7 mouse cellular contexts compared by ENCODE assay signal in the genomic region with DNA sequence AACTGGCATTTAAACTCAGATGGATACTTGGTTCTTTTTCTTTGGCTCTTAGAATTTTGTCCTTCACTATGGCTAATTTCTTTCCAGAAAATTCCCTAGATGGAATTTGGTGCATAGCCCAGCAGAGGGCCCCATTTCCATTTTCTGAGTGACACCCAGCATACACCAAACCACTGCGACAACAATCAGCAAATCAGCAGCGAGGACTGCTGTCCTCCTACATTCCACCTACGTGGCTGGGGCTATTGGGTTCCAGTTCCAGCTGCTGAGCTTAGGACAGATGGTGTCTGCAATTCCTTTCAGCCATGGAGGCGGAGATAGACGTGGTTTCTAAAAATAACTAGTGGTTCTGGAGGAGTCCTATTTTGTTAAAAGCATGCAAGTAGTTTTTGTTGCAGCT. TPM values are rescaled to one million over a fixed set of nuclear protein-coding genes. Genes with fewer than 3 reads are reported as not detected.
A peak's percentile ranks its signal among the peaks of the same experiment; 100 is the strongest.
DNase-seq lines count a peak whose midpoint lies in the region; ATAC-seq and TF ChIP-seq lines count a peak whose summit lies in the region.

No protein-coding gene starts in this region.

- TF ChIP-seq RAD21 in MEL (IDR thresholded peaks at IDR 0.05; ENCODE audit: low read depth, low read length): peak; percentile 82

- no peaks in the 10 kb centered on the region for H3K9me3 ChIP-seq in MEL (replicated peaks; ENCODE audit: insufficient read depth, low read length)
- H3K9me3 ChIP-seq in forebrain, postnatal 0 days (ENCODE audit: low read length): no peaks in the 10 kb centered on the region

- H3K79me2 ChIP-seq in MEL (ENCODE audit: control insufficient read depth, insufficient read depth, low read length, poor library complexity): no peaks in the 10 kb centered on the region

- H3K4me2 ChIP-seq in forebrain, postnatal 0 days (ENCODE audit: low read depth): no peak overlapping the region

- no peak for TF ChIP-seq EP300 in MEL (IDR thresholded peaks at IDR 0.05; ENCODE audit: low read depth in 1 of 2, low read length in 2 of 2)

- ATAC-seq in forebrain, postnatal 0 days: peak; percentile 95

- no peak overlapping the region for H3K4me3 ChIP-seq in MEL (ENCODE audit: control insufficient read depth in 1 of 2, insufficient read depth in 1 of 2, low read depth in 2 of 2, low read length in 2 of 2)
- H3K4me3 ChIP-seq in forebrain, postnatal 0 days (ENCODE audit: low read depth, low read length): no peak overlapping the region

- TF ChIP-seq POLR2A in MEL (IDR thresholded peaks at IDR 0.05; ENCODE audit: control insufficient read depth in 1 of 2, insufficient read depth in 1 of 2, low read depth in 1 of 2, low read length in 2 of 2, poor library complexity in 1 of 2): no peak

- no peak overlapping the region for H3K9ac ChIP-seq in MEL (ENCODE audit: control insufficient read depth, low read depth, low read length, poor library complexity, severe bottlenecking)
- no peak overlapping the region for H3K9ac ChIP-seq in forebrain, postnatal 0 days

- 30% methylated on average over 5 of the region's 5 CpGs for WGBS in forebrain, postnatal 0 days

- no peak overlapping the region for H3K27ac ChIP-seq in MEL (ENCODE audit: control insufficient read depth, low read depth, low read length)
- no peak overlapping the region for H3K27ac ChIP-seq in forebrain, postnatal 0 days (ENCODE audit: low read depth, low read length)

- TF ChIP-seq CTCF in MEL (IDR thresholded peaks at IDR 0.05 in 2 of 3, conservative IDR thresholded peaks at IDR 0.05 in 1 of 3; ENCODE audit: control insufficient read depth in 1 of 3, insufficient read depth in 1 of 3, low read depth in 2 of 3, low read length in 3 of 3, poor library complexity in 1 of 3, severe bottlenecking in 1 of 3): peak; percentile 21 to 75 (median 42); a peak in 4 of 6 replicates
- peak; percentile 51 for TF ChIP-seq CTCF in forebrain, postnatal 0 days (IDR thresholded peaks at IDR 0.05; ENCODE audit: low read depth)

- intact Hi-C loops in heart, postnatal 25 days (cut with DNase I): loop anchor here (5.0 kb wide), 1 partner anchor 118 kb away; no protein-coding TSS in a partner anchor

- peak; percentile 45 for DNase-seq in MEL (ENCODE audit: low read depth, low spot score)
- peak; percentile 73 for DNase-seq in adrenal gland, postnatal 14 days
- DNase-seq in forebrain, postnatal 0 days: peak; percentile 59
- DNase-seq in heart, postnatal 25 days (ENCODE audit: low spot score): peak; percentile 36
- DNase-seq in layer of hippocampus, adult 18-20 months (ENCODE audit: low spot score in 2 of 2): peak; percentile 68 to 79
- DNase-seq in lung, postnatal 10 days: peak; percentile 74
- peak; percentile 91 for DNase-seq in telencephalon, adult 2 months (ENCODE audit: low read depth, low spot score)

- H3K4me1 ChIP-seq in MEL (ENCODE audit: control insufficient read depth in 1 of 2, insufficient read depth in 2 of 2, low read length in 2 of 2): no peaks in the 10 kb centered on the region
- no peaks in the 10 kb centered on the region for H3K4me1 ChIP-seq in forebrain, postnatal 0 days (ENCODE audit: insufficient read depth)

- no peaks in the 10 kb centered on the region for H3K27me3 ChIP-seq in MEL (ENCODE audit: control insufficient read depth in 1 of 2, insufficient read depth in 2 of 2, low read length in 2 of 2)
- H3K27me3 ChIP-seq in forebrain, postnatal 0 days (ENCODE audit: insufficient read depth, low read length): no peaks in the 10 kb centered on the region

- H3K36me3 ChIP-seq in MEL (ENCODE audit: control insufficient read depth in 1 of 2, insufficient read depth in 2 of 2, low read length in 2 of 2): no peaks in the 10 kb centered on the region
- no peaks in the 10 kb centered on the region for H3K36me3 ChIP-seq in forebrain, postnatal 0 days (ENCODE audit: insufficient read depth)

TF ChIP-seq in MEL, 35 proteins besides CTCF, POLR2A, EP300 and RAD21:
- TF ChIP-seq SMC3 (IDR thresholded peaks at IDR 0.05; ENCODE audit: low read depth, low read length) (peak; percentile 77), NRF1 (IDR thresholded peaks at IDR 0.05; ENCODE audit: insufficient read depth, low read depth, low read length, poor library complexity, severe bottlenecking) (no peak), ZC3H11A (IDR thresholded peaks at IDR 0.05; ENCODE audit: low read depth, low read length) (peak; percentile 55)

RNA-seq across cellular contexts. Expression of a gene that starts 31.3 kb away (rescaled TPM):
- total RNA-seq in MEL (2012; rRNA removed): 98.2 and 115 TPM in 2 replicates
- polyA plus RNA-seq in MEL (2012; ENCODE audit: insufficient read depth in 1 of 2, insufficient read length in 2 of 2, low read depth in 1 of 2, low replicate concordance in 2 of 2, missing spikeins in 1 of 2): 100 to 1,000 TPM; 174 to 236 TPM
- 96.3 and 102 TPM in 2 replicates for total RNA-seq in adrenal gland, postnatal 14 days (2021)
- total RNA-seq in forebrain, postnatal 0 days (2014; rRNA removed): 243 and 245 TPM in 2 replicates
- 264 and 307 TPM in 2 replicates for polyA plus RNA-seq in forebrain, postnatal 0 days (2015; fragmentation: Nextera tagmentation; extraction: Ambion mirVana)
- total RNA-seq in heart, postnatal 25 days (2021): 10 to 100 TPM; 81.2 to 86.3 TPM
- total RNA-seq in layer of hippocampus, adult 18-20 months (2021): 100 to 1,000 TPM; 183 to 186 TPM

RNA-seq across cellular contexts. Expression of a gene that starts 41.0 kb away (rescaled TPM):
- total RNA-seq in MEL (2012; rRNA removed): 0.27 TPM in 1 of 2 replicates, not detected in the other
- under 1 TPM in 1 of 2 experiments, not detected in 1; 0.49 TPM for polyA plus RNA-seq in MEL (2012; ENCODE audit: insufficient read depth in 1 of 2, insufficient read length in 2 of 2, low read depth in 1 of 2, low replicate concordance in 2 of 2, missing spikeins in 1 of 2)
- 26.3 and 27.4 TPM in 2 replicates for total RNA-seq in adrenal gland, postnatal 14 days (2021)
- total RNA-seq in forebrain, postnatal 0 days (2014; rRNA removed): 3.0 and 3.6 TPM in 2 replicates
- polyA plus RNA-seq in forebrain, postnatal 0 days (2015; fragmentation: Nextera tagmentation; extraction: Ambion mirVana): 2.6 and 4.7 TPM in 2 replicates
- total RNA-seq in heart, postnatal 25 days (2021): 1 to 10 TPM; 5.5 to 7.1 TPM
- total RNA-seq in layer of hippocampus, adult 18-20 months (2021): not detected

Comparison
In these comparisons a context has a peak if more than half of its experiments do, and no peak if none do; other contexts are left out.
1. DNase-seq: peak in every context shown above with its lines; median percentile 91 in telencephalon, adult 2 months; 74 in lung, postnatal 10 days; 74 in layer of hippocampus, adult 18-20 months; 73 in adrenal gland, postnatal 14 days; 59 in forebrain, postnatal 0 days; 45 in MEL; 36 in heart, postnatal 25 days.